Mouse (Mus musculus) neutrophil, adult 83 days (primary cell): ENCODE measurements around the gene Prickle3. TPM values are rescaled to one million over a fixed set of nuclear protein-coding genes. Genes with fewer than 3 reads are reported as not detected.

Experiments used
- total RNA-seq, 2 experiments: library from RNA; stranded (reverse); gene quantifications; one replicate each; pipeline ENCODE4 v1.2.4; 2023

Prickle3 gene
- total RNA-seq = 10 to 100 TPM; 39.9 to 49.9 TPM

GRCm38 (mm10) chrX:7657221-7657639 is at the start of gene Prickle3:
Prickle3 (plus strand) TSS chrX:7657260.

GRCm38 (mm10) chrX:7638401-7639091 is 18.5 kb upstream of the Prickle3 start, which contains the start of gene Syp:
Syp (plus strand) TSS chrX:7638471.

GRCm38 (mm10) chrX:7670921-7671623 is 14.0 kb downstream of the Prickle3 start, which contains the start of gene Plp2:
Plp2 (minus strand) TSS chrX:7671390.

DNA sequence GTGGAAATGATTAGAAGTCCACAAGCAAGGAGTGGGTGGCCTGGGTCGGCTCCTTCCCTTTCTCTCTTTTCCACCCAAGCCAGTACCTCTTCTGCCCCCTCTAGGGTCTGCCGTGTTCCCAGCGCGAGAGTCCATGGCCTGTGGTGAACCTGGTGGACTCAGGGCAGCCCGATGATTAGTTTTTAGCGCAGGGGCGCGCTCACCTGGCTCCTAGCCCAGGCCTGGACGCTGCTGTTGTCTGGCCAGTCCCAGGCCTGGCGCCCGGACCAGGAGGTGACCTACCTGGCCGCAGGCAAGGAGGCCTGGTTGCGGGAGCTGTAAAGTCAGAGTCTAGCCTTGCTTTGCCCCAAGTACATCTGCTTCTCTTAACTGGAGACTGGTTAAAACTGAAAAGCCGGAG is 23.8 kb downstream of the Prickle3 start, which contains the start of gene Magix:
Gene Magix (minus strand): TSS at position 388 of the 400 bp plus-strand sequence.

GRCm38 (mm10) chrX:7696954-7697381 is 39.9 kb downstream of the Prickle3 start, which contains the start of gene Gpkow:
Gpkow (plus strand) TSS chrX:7697131.

GRCm38 (mm10) chrX:7714135-7714899 is 57.3 kb downstream of the Prickle3 start, which contains the start of gene Wdr45:
Wdr45 (plus strand) TSS chrX:7714333.

Other genes starting within 250 kb of the Prickle3 start
- not detected for gene Foxp3, start 83.6 kb upstream of the Prickle3 start, total RNA-seq
- 1 to 10 TPM in 1 of 2 experiments, under 1 TPM in 1; 0.33 to 2.0 TPM for gene Ppp1r3f, start 83.0 kb upstream of the Prickle3 start, total RNA-seq
- gene Ccdc22, start 51.7 kb upstream of the Prickle3 start, total RNA-seq = 10 to 100 TPM; 19.7 to 20.2 TPM
- under 1 TPM; 0.11 to 0.15 TPM for gene Cacna1f, start 50.2 kb upstream of the Prickle3 start, total RNA-seq
- gene Syp, start 18.8 kb upstream of the Prickle3 start, total RNA-seq = 1 to 10 TPM; 1.3 to 3.3 TPM
- 100 to 1,000 TPM; 423 to 453 TPM for gene Plp2, start 14.1 kb downstream of the Prickle3 start, total RNA-seq
- gene Magix, start 24.0 kb downstream of the Prickle3 start, total RNA-seq = under 1 TPM in 1 of 2 experiments, not detected in 1; 0.20 TPM
- gene Gpkow, start 39.9 kb downstream of the Prickle3 start, total RNA-seq = 10 to 100 TPM; 28.3 to 29.5 TPM
- gene Wdr45, start 57.1 kb downstream of the Prickle3 start, total RNA-seq = 10 to 100 TPM; 38.2 to 41.9 TPM
- not detected for gene Gm45208, start 65.0 kb downstream of the Prickle3 start, total RNA-seq
- gene Praf2, start 71.2 kb downstream of the Prickle3 start, total RNA-seq = 1 to 10 TPM; 5.0 to 5.5 TPM
- under 1 TPM; 0.57 to 0.90 TPM for gene Ccdc120, start 93.6 kb downstream of the Prickle3 start, total RNA-seq
- 10 to 100 TPM; 68.1 to 79.5 TPM for gene Tfe3, start 105.3 kb downstream of the Prickle3 start, total RNA-seq
- 100 to 1,000 TPM; 123 to 144 TPM for gene Gripap1, start 132.5 kb downstream of the Prickle3 start, total RNA-seq
- 1 to 10 TPM; 1.2 to 7.5 TPM for gene Kcnd1, start 165.0 kb downstream of the Prickle3 start, total RNA-seq
- gene Otud5, start 184.1 kb downstream of the Prickle3 start, total RNA-seq = 100 to 1,000 TPM; 119 to 128 TPM
- gene Pim2, start 221.0 kb downstream of the Prickle3 start, total RNA-seq = 1 to 10 TPM; 2.6 to 4.0 TPM
- gene Slc35a2, start 226.8 kb downstream of the Prickle3 start, total RNA-seq = 10 to 100 TPM; 22.8 to 23.3 TPM
- 10 to 100 TPM; 35.3 to 39.9 TPM for gene Pqbp1, start 242.0 kb downstream of the Prickle3 start, total RNA-seq
- gene Timm17b, start 242.1 kb downstream of the Prickle3 start, total RNA-seq = 10 to 100 TPM; 43.0 to 48.2 TPM